Mouse (Mus musculus) forebrain, embryonic 13.5 days (tissue): ENCODE measurements at regions not wholly inside any gene's neighbourhood (a gene's known extent, or its start where the extent isn't known, plus 50 kb on each side); places are given as distances from the start of the nearest gene placed in this dataset.

Experiments
- ATAC-seq: fragments of 200-750 bp; cut with Nextera tagmentation; 2 replicates; pipeline ENCODE4 v1.8.0; 2017
- H3K27ac ChIP-seq: fragments of 300-500 bp; sonication (generic); 2 replicates; pipeline ENCODE4 v1.5.1; 2015; ENCODE audit warnings: inconsistent platforms, mild to moderate bottlenecking, moderate library complexity
- H3K27me3 ChIP-seq: fragments of 300-500 bp; sonication (generic); 2 replicates; pipeline ENCODE4 v1.6.1; 2015; ENCODE audit warnings: mild to moderate bottlenecking, inconsistent platforms
- H3K36me3 ChIP-seq: fragments of 300-500 bp; sonication (generic); 2 replicates; pipeline ENCODE4 v1.6.1; 2015; ENCODE audit warnings: mild to moderate bottlenecking, inconsistent platforms; ENCODE audit not compliant: poor library complexity, severe bottlenecking
- H3K4me1 ChIP-seq: fragments of 300-500 bp; sonication (generic); 2 replicates; pipeline ENCODE4 v1.6.1; 2015; ENCODE audit warnings: inconsistent platforms
- H3K4me2 ChIP-seq: fragments of 300-500 bp; sonication (generic); 2 replicates; pipeline ENCODE4 v1.6.1; 2015; ENCODE audit warnings: inconsistent platforms, mild to moderate bottlenecking, moderate library complexity
- H3K4me3 ChIP-seq: fragments of 300-500 bp; sonication (generic); 2 replicates; pipeline ENCODE4 v1.5.1; 2015; ENCODE audit warnings: mild to moderate bottlenecking, inconsistent platforms
- H3K9ac ChIP-seq: fragments of 300-500 bp; sonication (generic); 2 replicates; pipeline ENCODE4 v1.6.1; 2015; ENCODE audit warnings: mild to moderate bottlenecking, inconsistent platforms
- H3K9me3 ChIP-seq: fragments of 300-500 bp; sonication (generic); replicated peaks from 2 replicates; pipeline ENCODE4 v1.6.1; 2016; ENCODE audit warnings: inconsistent platforms
- WGBS: fragments of 180-500 bp; shearing (Covaris S2); methylation state at CpG from one replicate; pipeline ENCODE4 v1.1.7; 2015; 5-methylcytosine and 5-hydroxymethylcytosine counted together

- Histone ChIP-seq H3K27me3 (no peaks in the 10 kb centered on the region), H3K9me3 (no peaks in the 10 kb centered on the region), H3K4me1 (no peaks in the 10 kb centered on the region), H3K9ac (no peak overlapping the region), H3K4me2 (no peak overlapping the region), H3K4me3 (no peak overlapping the region), H3K27ac (no peak overlapping the region), H3K36me3 (no peaks in the 10 kb centered on the region)
- 62% methylated on average over 2 of the region's 2 CpGs for WGBS
- no peak for ATAC-seq
These were observed 240.4 kb upstream of the C030005K15Rik start for GRCm38 (mm10) chr10:97966931-97967330.

DNA sequence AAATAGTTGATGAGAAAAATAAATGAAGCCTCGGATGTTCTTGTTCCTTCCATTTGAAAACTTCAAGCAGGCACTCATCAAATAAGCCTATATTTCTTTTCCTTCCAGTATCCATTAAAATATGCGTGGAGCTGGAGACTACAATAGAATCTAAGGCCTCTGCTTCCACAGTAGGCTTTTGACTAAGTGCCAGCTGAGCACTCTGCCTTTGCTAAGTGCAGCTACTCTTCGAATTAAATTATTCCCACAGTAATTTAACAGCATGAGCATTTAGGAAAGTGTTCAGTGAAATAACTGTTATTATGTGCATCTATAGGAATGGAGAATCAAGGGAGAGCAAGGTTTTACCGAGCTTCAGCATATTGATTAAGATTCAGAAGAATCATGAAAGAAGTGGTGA lies 280.5 kb upstream of the C030005K15Rik start:
- H3K36me3 ChIP-seq: no peaks in the 10 kb centered on the region
- peaks cover 9% of the 10 kb centered on the region; the same call in 1 of the 2 replicates for H3K4me1 ChIP-seq
- H3K27me3 ChIP-seq: no peaks in the 10 kb centered on the region
- no peak overlapping the region; the same call in 1 of the 2 replicates for H3K27ac ChIP-seq
- no peak overlapping the region for H3K4me3 ChIP-seq
- WGBS: 18% methylated on average over 4 of the region's 4 CpGs
- peak; percentile 89 for ATAC-seq
- H3K9me3 ChIP-seq: no peaks in the 10 kb centered on the region
- no peak overlapping the region for H3K4me2 ChIP-seq
- H3K9ac ChIP-seq: no peak overlapping the region

DNA sequence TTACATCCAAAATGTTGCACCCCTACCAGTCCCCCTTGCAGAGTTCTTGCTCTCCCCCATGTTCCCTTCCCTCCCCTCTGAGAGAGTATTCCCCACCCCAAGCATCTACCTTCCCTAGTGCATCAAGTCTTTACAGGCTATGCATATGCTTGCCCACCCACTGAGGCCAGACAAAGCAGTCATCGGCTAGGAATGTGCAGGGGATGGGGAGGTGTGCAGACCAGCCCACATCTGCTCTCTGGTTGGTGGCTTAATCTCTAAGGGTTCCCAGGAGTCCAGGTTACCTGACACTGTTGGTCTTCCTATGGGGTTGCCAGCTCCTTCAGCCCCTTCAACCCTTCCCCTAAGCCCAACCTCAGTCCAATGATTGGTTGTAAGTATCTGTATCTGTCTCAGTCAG lies 281.8 kb upstream of the C030005K15Rik start:
- no peaks in the 10 kb centered on the region for H3K9me3 ChIP-seq
- no peak overlapping the region for H3K9ac ChIP-seq
- 4% methylated on average over 1 of the region's 1 CpGs for WGBS
- no peak overlapping the region for H3K4me3 ChIP-seq
- H3K4me2 ChIP-seq: no peak overlapping the region
- ATAC-seq: peak; percentile 46; the same call in 1 of the 2 replicates
- no peaks in the 10 kb centered on the region for H3K36me3 ChIP-seq
- peaks cover 9% of the 10 kb centered on the region; the same call in 1 of the 2 replicates for H3K4me1 ChIP-seq
- no peak overlapping the region for H3K27ac ChIP-seq
- H3K27me3 ChIP-seq: no peaks in the 10 kb centered on the region

GRCm38 (mm10) chr10:98012916-98013315 lies 286.4 kb upstream of the C030005K15Rik start:
- no peak for ATAC-seq
- Histone ChIP-seq H3K4me2 (no peak overlapping the region), H3K36me3 (no peaks in the 10 kb centered on the region), H3K4me3 (no peak overlapping the region), H3K9ac (no peak overlapping the region), H3K27ac (no peak overlapping the region), H3K27me3 (no peaks in the 10 kb centered on the region), H3K4me1 (no peaks in the 10 kb centered on the region), H3K9me3 (no peaks in the 10 kb centered on the region)
- WGBS: 82% methylated on average over 2 of the region's 2 CpGs

- Histone ChIP-seq H3K9me3 (no peaks in the 10 kb centered on the region), H3K4me1 (no peaks in the 10 kb centered on the region), H3K4me3 (no peak overlapping the region), H3K27me3 (no peaks in the 10 kb centered on the region), H3K36me3 (no peaks in the 10 kb centered on the region), H3K4me2 (no peak overlapping the region), H3K27ac (no peak overlapping the region), H3K9ac (no peak overlapping the region)
- WGBS: 83% methylated on average over 10 of the region's 10 CpGs
- no peak for ATAC-seq
These were observed 288.7 kb upstream of the C030005K15Rik start for GRCm38 (mm10) chr10:98014985-98015902.

- no peaks in the 10 kb centered on the region for H3K9me3 ChIP-seq
- ATAC-seq: no peak
- no peak overlapping the region for H3K27ac ChIP-seq
- H3K4me1 ChIP-seq: no peaks in the 10 kb centered on the region
- H3K9ac ChIP-seq: no peak overlapping the region
- no peaks in the 10 kb centered on the region for H3K27me3 ChIP-seq
- no peaks in the 10 kb centered on the region for H3K36me3 ChIP-seq
- H3K4me3 ChIP-seq: no peak overlapping the region
- WGBS: 95% methylated on average over 2 of the region's 2 CpGs
- H3K4me2 ChIP-seq: no peak overlapping the region
These were observed 290.2 kb upstream of the C030005K15Rik start for GRCm38 (mm10) chr10:98016596-98017304.

GRCm38 (mm10) chr10:98029124-98029523 lies 302.6 kb upstream of the C030005K15Rik start:
- Histone ChIP-seq H3K9me3 (no peaks in the 10 kb centered on the region), H3K4me1 (no peaks in the 10 kb centered on the region), H3K9ac (no peak overlapping the region), H3K27ac (no peak overlapping the region), H3K27me3 (no peaks in the 10 kb centered on the region), H3K36me3 (no peaks in the 10 kb centered on the region), H3K4me2 (no peak overlapping the region), H3K4me3 (no peak overlapping the region)
- ATAC-seq: no peak
- 77% methylated on average over 8 of the region's 8 CpGs for WGBS

- no peak for ATAC-seq
- H3K9ac ChIP-seq: no peak overlapping the region
- 65% methylated on average over 3 of the region's 3 CpGs for WGBS
- no peaks in the 10 kb centered on the region for H3K4me1 ChIP-seq
- no peak overlapping the region for H3K4me3 ChIP-seq
- no peak overlapping the region for H3K4me2 ChIP-seq
- H3K27ac ChIP-seq: no peak overlapping the region
- no peaks in the 10 kb centered on the region for H3K36me3 ChIP-seq
- H3K27me3 ChIP-seq: no peaks in the 10 kb centered on the region
- H3K9me3 ChIP-seq: no peaks in the 10 kb centered on the region
These were observed 303.1 kb upstream of the C030005K15Rik start for GRCm38 (mm10) chr10:98029621-98030020.

- 100% methylated on average over 1 of the region's 1 CpGs for WGBS
- no peak overlapping the region for H3K4me3 ChIP-seq
- no peak for ATAC-seq
- no peak overlapping the region for H3K4me2 ChIP-seq
- H3K9ac ChIP-seq: no peak overlapping the region
- H3K27me3 ChIP-seq: no peaks in the 10 kb centered on the region
- H3K27ac ChIP-seq: no peak overlapping the region
- H3K4me1 ChIP-seq: no peaks in the 10 kb centered on the region
- no peaks in the 10 kb centered on the region for H3K36me3 ChIP-seq
- no peaks in the 10 kb centered on the region for H3K9me3 ChIP-seq
These were observed 306.1 kb upstream of the C030005K15Rik start for GRCm38 (mm10) chr10:98032661-98033060.

DNA sequence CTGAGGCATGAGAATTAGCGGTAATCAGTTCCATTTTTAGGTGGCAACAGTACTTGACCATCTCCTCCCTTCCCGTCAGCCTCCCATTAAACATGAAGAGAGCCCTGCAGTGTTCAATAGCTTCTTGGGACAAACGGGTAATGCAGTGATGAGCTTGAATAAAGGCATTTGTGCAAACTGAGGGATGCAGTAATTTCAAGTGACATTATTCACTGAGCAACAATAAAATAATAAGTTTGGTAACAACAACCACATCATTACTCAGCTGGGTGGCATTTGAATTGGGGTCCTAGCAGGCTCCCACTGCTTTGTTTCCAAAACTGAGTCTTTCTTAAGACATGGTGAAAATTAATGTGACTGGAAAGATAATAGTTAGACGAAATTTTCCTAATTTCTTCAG lies 315.2 kb upstream of the C030005K15Rik start:
- no peak for ATAC-seq
- Histone ChIP-seq H3K4me2 (no peak overlapping the region), H3K4me1 (no peaks in the 10 kb centered on the region), H3K4me3 (no peak overlapping the region), H3K9me3 (no peaks in the 10 kb centered on the region), H3K27ac (no peak overlapping the region), H3K36me3 (no peaks in the 10 kb centered on the region), H3K9ac (no peak overlapping the region), H3K27me3 (no peaks in the 10 kb centered on the region)
- 47% methylated on average over 4 of the region's 4 CpGs for WGBS

GRCm38 (mm10) chr10:98043873-98044272 lies 317.3 kb upstream of the C030005K15Rik start:
- H3K9me3 ChIP-seq: no peaks in the 10 kb centered on the region
- ATAC-seq: no peak
- H3K4me3 ChIP-seq: no peak overlapping the region
- H3K4me1 ChIP-seq: no peaks in the 10 kb centered on the region
- H3K4me2 ChIP-seq: no peak overlapping the region
- H3K36me3 ChIP-seq: no peaks in the 10 kb centered on the region
- no peaks in the 10 kb centered on the region for H3K27me3 ChIP-seq
- no peak overlapping the region for H3K9ac ChIP-seq
- WGBS: 89% methylated on average over 2 of the region's 2 CpGs
- no peak overlapping the region for H3K27ac ChIP-seq

- H3K27ac ChIP-seq: no peak overlapping the region
- H3K36me3 ChIP-seq: no peaks in the 10 kb centered on the region
- no peaks in the 10 kb centered on the region for H3K27me3 ChIP-seq
- H3K4me1 ChIP-seq: no peaks in the 10 kb centered on the region
- H3K4me2 ChIP-seq: no peak overlapping the region
- no peak overlapping the region for H3K4me3 ChIP-seq
- H3K9ac ChIP-seq: no peak overlapping the region
- ATAC-seq: no peak
- H3K9me3 ChIP-seq: no peaks in the 10 kb centered on the region
These were observed 318.0 kb upstream of the C030005K15Rik start for GRCm38 (mm10) chr10:98044579-98044978.
